Mouse (Mus musculus): ENCODE measurements around the gene Glod4. TPM values are rescaled to one million over a fixed set of nuclear protein-coding genes. Genes with fewer than 3 reads are reported as not detected.

The Glod4 gene
- polyA plus RNA-seq, 1 experiment from 2014 or later: 126 TPM

DNA sequence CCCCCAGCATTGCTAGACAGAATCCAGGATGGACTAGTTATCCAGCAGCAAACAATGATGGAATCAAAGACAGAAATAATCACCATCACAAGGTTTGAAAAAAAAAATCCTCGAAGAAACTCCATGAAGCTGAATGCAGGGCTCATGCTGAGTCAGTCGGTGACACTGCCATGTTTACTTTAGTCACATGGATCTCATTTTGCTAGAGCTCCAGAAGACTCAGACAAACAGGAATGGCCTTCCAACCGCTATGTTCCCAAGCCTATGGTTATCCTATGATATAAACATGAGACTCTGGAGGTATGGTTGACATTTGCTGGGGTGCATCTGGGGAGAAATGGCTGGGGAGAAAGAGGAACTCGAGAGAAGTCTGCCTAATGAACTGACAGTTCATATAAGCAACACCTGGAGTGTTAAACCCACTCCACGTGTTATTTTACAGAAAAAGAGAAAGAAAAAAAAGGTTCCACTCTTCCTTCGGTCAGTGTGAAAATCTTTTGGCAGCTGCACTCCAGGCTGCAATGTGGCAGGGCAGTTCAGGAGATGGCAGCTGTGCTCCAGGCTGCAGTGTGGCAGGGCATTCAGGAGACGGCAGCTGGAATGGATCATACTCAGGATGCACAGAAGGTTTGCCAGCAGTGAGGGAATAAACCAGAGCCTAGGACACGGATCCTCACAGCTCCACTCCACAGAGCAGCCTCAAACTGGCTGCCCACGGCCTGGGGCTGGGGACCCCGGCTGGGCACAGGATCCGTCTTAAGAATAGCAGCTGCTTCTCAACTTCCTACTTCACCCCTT, 169.0 kb downstream of the Glod4 start:
- H3K36me3 ChIP-seq (ENCODE audit: control insufficient read depth, insufficient read depth, low read length): no peaks in the 10 kb centered on the region
- H3K27ac ChIP-seq (ENCODE audit: low read length): peak overlapping the region; percentile 62
- H3K4me2 ChIP-seq (ENCODE audit: low read depth, low read length): no peak overlapping the region
- no peaks in the 10 kb centered on the region for H3K27me3 ChIP-seq (ENCODE audit: control insufficient read depth, insufficient read depth, low read length)
- H3K9me3 ChIP-seq (replicated peaks; ENCODE audit: control insufficient read depth, low read length): no peaks in the 10 kb centered on the region
- no peak overlapping the region for H3K9ac ChIP-seq (ENCODE audit: low read length)
- H3K4me1 ChIP-seq (ENCODE audit: control insufficient read depth, insufficient read depth, low read length): peaks cover 8% of the 10 kb centered on the region
- H3K4me3 ChIP-seq (replicated peaks; ENCODE audit: low read length): no peak overlapping the region
- 36% methylated on average over 11 of the region's 11 CpGs for WGBS
- peak; percentile 53; the same call in 1 of the 2 replicates for ATAC-seq (ENCODE audit: insufficient read depth, low FRiP score)

Other genes starting within 250 kb of the Glod4 start
- gene 1700016K19Rik, start 243.8 kb downstream of the Glod4 start, polyA plus RNA-seq (2015; fragmentation: Nextera tagmentation; extraction: Ambion mirVana): 2.9 and 3.7 TPM in 2 replicates
- 47.8 and 55.3 TPM in 2 replicates for gene Rflnb, start 215.9 kb downstream of the Glod4 start, polyA plus RNA-seq (2015; fragmentation: Nextera tagmentation; extraction: Ambion mirVana)
- 48.5 and 55.5 TPM in 2 replicates for gene Vps53, start 64.1 kb downstream of the Glod4 start, polyA plus RNA-seq (2015; fragmentation: Nextera tagmentation; extraction: Ambion mirVana)
- gene Fam57a, start 64.1 kb downstream of the Glod4 start, polyA plus RNA-seq (2015; fragmentation: Nextera tagmentation; extraction: Ambion mirVana): 173 and 315 TPM in 2 replicates
- gene Dbil5, start 26.1 kb downstream of the Glod4 start, polyA plus RNA-seq (2015; fragmentation: Nextera tagmentation; extraction: Ambion mirVana): 2.3 and 4.5 TPM in 2 replicates
- gene Gemin4, start 26.1 kb downstream of the Glod4 start, polyA plus RNA-seq (2015; fragmentation: Nextera tagmentation; extraction: Ambion mirVana): 30.1 and 35.2 TPM in 2 replicates
- gene Mrm3, start within 50 bp of the Glod4 start, polyA plus RNA-seq (2015; fragmentation: Nextera tagmentation; extraction: Ambion mirVana): 22.3 and 24.2 TPM in 2 replicates
- gene Nxn, start 155.4 kb upstream of the Glod4 start, polyA plus RNA-seq (2015; fragmentation: Nextera tagmentation; extraction: Ambion mirVana): 26.6 and 28.7 TPM in 2 replicates
- gene Timm22, start 163.2 kb upstream of the Glod4 start, polyA plus RNA-seq (2015; fragmentation: Nextera tagmentation; extraction: Ambion mirVana): 76.1 and 94.9 TPM in 2 replicates